Mouse (Mus musculus): ENCODE results near the gene Ccdc85c.

Gene Ccdc85c

DNA sequence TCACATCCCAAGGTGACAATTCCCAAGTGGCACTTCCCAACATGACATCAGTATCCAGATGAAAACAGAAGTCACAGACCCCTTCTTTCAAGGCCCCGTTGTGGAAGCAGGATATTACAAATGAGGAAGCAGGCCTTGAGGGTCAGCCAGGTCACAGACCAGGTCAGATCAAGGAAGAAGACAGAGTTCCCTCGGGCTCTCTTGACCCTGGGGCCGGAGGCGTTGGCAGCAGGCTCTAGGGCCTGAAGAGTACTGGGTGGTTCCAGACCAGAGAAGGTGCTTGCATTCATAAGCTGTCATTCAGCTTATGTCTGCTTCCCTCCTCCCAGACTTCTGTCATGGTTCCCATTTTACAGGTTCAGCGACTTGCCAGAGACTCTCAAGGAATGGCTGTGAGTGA, 5.5 kb downstream of the Ccdc85c start:
- DNase-seq (ENCODE audit: low read depth, low spot score), result no peak

DNA sequence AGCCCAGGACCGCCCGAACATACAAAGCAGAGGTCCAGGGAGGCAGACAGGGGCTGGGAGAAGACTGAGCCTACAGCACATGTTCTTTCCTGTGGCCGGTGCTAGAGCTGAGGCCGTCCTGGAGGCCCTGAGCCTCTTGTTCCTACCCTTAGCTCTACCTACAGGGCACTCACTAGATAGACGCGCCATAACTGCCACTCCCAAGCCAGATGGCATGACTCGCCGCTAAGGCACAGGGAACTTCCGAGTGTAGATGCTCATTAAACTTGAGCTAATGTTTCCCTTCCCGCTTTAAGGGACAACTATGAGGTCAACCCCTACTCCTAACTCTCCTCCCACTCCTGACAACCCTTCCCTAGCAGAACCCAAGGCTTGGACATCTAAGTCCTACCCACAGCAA, 6.3 kb downstream of the Ccdc85c start:
- DNase-seq (ENCODE audit: low read depth, low spot score), result no peak

DNA sequence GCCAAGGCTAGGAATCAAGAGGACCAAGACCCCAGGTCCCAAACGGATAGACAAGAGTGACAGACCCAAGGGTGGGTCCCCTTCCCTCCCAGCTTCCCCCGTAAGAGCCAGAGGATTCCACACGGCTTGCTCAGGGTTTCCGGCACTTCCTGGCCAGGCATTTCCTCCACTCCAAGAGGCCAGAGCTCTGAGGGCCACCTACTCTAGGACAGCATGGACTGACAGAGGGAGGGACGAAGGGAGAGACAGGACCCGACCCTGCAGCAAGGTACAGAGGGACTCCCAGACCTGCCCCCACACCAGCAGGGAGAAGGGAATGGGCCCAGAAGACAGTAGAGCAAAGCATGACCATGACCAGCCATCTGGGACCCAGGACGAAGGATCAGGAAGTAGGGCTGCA, 7.6 kb downstream of the Ccdc85c start:
- no peak for DNase-seq (ENCODE audit: low read depth, low spot score)

DNA sequence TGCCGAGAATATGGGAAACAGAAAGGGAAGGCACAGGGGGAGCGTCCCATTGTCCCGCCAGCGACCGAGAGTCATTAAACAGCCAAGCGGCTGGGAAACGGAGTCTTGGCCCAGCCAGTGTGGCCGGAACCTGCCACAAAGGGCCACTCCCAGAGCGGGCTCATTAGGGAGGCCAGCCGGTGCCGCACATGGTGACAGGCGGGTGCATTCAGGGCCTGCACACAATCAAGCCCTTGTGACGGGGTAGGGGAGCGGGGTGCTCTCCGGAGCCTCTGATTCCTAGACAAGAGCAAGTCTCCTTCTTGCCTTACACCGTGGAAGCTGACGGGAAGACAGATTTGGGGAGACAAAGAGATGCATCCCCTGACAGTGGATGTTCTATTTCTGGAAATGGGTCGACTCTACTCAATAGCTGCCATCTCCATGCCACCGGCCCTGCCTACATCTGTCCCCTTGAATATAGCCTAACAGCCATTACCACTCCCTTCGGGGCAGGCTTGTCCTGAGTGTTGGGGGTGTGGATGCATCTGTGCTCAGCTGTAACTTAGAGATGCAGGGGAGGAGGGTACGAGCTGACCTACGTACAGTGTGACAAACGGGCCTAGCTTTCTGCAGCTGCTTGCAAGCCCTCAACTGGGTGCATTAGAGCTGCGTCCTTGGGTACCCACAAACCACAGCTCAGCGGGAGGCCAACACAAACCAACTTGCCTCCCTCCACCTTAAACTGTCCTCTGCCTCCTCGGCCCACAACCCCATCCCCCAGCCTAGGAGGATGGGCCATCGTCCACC, 9.2 kb downstream of the Ccdc85c start:
- DNase-seq (ENCODE audit: low read depth, low spot score), result no peak

DNA sequence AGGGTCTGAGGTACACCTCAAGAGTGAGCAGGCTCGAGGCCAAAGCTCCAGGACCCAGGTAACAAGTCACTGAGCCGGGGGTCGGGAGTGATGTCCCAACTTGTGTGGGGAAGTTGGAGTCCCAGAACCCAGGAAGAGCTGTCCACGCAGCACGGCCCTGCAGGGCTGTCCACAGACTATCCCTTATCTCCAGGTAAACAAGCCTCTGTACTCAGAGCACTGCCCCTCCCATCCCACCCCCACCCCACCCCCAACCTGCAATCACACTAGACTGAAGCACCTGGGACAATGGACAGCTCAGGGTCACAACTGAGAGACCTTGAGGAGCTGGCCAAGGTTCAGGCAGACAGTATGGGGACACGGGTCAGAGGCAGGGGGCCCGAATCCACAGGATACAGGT, 10.3 kb downstream of the Ccdc85c start:
- DNase-seq (ENCODE audit: low read depth, low spot score), result no peak

DNA sequence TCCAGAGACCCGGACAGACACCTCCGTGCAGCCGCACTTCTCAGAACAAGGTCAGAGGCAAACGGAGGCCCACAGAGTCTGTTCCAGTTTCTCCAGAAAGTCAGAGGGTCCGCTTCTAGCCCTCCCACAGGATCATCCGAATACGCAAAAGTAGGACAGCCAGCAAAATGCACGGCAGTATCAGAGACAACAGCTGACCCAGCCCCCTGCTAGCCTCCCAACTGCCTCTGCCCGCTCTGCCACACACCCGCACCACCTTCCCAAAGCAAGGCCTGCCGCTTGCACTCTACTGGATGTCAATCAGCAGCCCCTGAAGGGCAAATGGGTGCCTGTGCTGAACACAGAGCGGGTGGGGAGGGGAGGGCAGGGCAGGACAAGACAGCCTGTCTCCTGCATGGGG, 14.3 kb downstream of the Ccdc85c start:
- no peak for DNase-seq (ENCODE audit: low read depth, low spot score)

DNA sequence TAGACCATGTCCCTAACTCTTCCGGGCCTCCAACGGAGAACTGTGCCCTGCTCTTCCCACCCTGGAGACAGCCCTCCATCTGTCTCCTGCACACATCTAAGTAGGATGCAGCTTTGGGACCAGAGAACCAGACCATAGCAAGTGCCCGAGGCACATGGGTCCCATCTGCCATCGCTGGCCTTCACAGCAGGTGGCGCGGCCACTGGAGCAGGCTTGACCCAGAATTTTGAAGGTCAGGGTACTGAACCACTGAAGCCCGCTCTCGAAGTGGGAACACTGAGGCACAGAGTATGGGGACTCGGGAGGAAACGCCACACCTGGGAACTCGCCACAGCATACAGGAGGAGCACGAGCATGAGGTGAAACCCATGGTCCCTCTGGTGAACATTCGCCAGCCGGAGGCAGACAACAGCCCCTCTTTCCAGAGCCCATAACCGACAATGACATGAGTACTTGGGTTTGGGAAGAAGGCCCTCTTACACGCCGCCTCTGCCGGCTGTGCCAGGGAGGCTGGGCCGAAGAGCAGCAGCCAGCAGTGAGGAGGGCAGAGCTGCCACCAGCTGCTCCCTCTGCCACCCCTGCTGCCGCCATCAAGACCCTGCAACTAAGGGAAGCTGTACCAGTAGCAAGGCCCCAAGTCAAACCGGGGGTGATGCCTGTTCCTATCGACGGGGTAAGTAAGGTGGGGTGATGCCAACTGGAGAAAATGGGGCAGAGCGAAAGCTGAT, 15.7 kb downstream of the Ccdc85c start:
- DNase-seq (ENCODE audit: low read depth, low spot score), result no peak

DNA sequence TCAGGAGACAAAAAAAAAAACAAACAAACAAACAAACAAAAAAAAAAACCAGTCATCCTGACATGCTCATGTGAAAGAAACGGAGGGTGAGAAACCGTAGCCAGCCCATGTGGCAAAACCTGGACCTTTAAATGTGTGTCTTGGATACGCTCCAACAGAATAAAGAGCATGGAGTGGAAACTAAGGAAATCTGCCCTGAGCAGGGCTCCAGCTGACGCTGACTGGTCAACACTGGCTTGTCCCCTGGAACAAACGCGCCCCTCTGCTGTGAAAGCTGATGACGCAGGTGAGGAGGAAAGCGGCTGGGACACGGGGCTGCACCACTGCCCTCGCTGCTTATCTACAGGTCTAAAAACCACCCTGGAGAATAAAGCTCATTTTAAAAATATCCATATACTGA, 18.5 kb downstream of the Ccdc85c start:
- no peak for DNase-seq (ENCODE audit: low read depth, low spot score)

DNA sequence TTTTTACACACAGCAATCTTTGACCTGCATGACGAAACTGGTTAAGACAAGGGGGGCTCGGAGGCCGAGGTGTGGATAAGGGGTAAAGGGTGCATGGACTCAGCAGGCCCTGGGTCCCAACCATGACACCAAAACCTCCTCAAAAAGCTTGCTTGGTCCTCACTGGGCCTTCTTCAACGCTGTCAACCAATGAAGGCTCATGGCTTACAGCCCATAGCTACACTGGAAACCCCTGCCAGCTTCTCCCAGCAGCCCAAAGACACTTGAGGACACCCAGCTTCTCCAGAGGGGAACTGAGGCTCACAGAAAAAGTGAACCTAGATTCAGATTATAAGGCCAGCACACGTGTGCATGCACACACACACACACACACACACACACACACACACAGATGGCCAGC, 19.3 kb downstream of the Ccdc85c start:
- DNase-seq (ENCODE audit: low read depth, low spot score), result no peak

DNA sequence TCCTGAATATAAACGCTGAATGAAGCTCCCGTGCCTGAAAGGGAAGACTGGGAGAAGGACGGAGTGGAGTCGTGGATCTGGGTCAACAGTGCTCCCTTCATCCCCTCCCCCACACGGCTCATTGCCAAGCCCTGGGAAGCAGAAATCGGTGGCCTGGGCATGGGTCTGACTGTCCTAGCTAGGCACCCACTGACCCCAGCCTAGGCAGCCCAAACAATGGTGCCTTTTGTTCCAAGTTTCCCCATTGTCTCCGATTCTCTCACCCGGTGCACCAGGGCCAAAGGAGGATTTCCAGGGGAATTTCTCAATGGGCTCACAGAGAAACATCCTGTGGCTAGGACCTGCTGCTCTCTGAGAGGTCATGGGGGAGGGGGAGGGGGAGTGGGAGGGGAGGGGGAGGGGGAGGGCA, 19.7 kb downstream of the Ccdc85c start:
- no peak for DNase-seq (ENCODE audit: low read depth, low spot score)

DNA sequence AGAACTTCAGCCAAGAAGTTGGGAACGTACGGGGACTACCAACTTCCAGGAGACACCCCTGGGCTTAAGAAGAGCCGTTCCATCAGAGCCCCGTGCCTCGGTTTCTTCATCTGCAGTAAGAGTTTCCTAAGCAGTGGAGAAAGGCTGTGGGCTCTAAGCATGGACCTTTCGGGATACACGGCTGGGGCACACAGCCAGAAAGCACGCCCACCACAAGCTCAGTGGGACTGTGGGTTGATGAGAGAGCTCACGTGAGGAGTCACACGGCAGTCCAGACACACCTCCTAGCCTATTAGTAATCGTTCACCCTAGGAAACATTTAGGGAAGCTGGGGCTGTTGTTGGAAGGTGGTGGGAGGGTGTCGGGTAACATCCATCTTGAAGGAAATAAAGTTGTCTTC, 22.2 kb downstream of the Ccdc85c start:
- DNase-seq (ENCODE audit: low read depth, low spot score), result no peak

DNA sequence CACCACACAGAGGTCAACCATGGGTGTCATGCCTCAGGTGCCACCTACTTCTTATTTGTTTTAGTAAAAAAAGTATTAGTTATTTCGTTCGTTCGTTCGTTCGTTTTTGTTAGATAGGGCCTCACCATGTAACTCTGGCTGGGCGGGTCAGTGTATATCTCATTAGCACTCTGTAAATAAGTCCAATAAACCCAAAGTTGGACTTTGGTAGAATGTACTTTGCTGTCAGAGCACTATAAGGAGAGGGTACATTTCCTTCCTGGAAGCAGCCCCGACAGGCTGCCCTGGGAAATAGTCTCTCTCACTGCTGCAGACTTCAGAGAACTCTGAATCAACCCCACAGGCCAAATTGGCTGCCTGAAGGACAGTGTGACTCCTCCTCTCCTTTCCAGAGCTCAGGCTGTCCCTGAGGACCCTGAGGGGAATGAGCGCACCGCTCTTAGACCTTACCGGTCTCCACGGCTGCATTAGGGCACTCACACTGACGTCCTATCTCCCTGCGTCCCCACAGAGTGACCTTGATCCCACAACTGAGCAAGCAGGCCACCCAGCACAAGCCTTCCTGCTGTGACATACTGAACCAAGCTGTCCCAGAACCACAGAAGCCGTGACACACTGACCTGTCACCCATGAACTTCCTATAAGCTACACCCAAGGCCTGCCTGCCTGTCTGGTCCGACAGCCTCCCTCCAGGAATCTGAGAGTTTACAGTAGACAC, 23.2 kb downstream of the Ccdc85c start:
- no peak for DNase-seq (ENCODE audit: low read depth, low spot score)

DNA sequence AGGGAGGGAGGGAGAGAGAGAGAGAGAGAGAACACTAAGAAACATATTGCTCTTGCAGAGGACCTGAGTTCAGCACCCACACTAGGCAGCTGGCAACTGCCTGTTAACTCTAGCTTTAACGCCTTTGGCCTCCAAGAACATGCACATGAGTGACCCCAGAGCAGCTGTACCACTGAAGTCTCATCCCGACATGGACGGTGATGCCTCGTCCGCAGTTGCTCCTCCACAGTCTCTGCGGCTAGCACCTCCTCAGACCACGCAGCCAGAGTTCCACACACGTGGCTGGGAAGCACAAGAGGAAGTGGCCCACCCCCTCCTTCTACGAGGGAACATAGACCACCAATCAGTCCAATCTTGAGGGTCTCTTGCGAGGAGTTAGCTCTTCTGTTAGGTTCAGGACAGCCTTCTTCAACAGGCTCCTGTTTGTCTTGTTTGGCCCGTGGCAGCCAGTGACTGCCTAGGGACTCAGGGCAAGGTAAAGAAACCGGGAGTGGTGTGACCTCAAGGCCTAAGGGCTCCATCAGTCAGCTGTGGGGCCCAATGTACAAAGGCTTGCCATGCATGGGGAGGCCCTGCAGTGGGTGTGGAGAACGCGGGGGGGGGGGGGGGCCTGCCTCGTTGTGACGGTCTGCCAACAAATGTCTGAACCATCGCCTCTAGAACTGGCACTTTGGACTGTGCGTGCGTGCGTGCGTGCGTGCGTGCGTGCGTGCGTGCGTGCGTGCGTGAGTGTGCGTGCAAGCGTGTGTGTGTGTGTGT, 24.0 kb downstream of the Ccdc85c start:
- DNase-seq (ENCODE audit: low read depth, low spot score), result no peak

DNA sequence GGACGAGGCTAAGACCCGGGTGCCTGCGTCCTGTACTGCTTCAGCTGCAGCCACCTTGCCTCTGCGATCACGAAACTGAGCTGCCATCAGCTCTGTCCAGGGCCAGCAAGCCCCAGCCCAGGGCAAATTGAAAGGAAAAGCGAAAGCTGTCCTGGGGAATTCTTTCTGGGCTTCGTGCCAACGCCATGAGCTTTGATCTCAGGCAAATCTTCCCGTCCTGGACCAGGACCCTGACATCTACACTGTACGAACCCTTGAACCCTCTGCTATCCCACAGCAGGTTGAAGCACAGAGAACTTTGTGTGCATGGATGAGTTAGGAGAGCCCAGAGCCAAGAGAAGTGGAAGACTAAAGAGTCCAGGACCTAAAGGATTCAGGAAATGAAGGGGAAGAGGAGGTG, 25.7 kb downstream of the Ccdc85c start:
- DNase-seq (ENCODE audit: low read depth, low spot score), result no peak

DNA sequence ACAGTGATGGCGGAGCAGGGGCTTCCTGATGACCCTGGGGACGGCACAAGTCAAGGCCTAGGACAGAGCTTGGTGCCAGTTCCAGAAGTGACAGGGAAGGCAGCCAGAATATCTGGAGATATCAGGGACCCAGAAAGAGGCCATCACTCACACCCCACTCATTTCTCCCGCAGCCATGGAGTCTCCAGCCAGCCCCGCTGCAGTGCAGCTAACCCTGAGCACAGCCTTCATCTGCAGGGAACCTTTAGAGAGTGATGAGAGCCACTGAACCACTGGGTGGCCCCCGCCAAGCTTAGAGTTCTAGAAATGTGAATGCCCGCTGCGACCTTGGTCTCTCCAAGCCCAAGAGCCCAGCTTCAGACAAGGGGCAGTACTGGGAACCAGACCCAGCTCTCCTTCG, 26.2 kb downstream of the Ccdc85c start:
- no peak for DNase-seq (ENCODE audit: low read depth, low spot score)

DNA sequence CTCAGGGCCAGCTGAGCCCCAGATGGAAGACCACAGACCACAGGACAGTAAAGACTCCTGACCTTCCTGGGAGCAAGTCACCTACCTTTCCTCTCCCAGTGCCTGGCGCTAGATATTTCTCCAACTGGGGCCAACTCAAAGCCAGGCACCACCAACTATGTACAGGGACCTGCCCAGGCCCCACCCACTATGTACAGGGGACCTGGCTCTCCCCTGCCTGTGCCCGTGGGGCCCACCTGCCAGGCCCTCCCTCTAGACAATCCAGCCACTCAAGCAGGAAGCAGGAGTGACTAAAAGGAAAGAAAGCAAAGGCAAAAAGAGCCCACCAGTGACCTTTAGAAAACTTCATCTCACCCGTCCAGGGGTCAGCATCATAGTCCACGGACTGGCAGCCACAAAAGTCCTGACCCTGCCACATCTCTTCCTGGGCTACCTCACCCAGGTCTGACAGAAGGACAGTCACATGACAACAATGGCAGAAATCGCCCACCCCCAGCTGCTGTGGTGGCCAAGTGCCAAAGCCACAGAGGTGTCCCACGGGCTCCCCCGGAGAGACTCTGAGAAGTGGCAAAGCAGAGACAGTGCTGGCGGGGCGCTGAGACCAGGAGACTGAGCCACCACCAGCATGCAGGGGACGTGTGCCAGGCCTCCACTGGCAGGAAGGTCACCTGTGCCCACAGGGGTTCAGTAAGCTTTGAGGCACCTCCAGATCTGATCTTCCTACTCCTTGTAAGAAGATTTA, 28.3 kb downstream of the Ccdc85c start:
- DNase-seq (ENCODE audit: low read depth, low spot score), result no peak

DNA sequence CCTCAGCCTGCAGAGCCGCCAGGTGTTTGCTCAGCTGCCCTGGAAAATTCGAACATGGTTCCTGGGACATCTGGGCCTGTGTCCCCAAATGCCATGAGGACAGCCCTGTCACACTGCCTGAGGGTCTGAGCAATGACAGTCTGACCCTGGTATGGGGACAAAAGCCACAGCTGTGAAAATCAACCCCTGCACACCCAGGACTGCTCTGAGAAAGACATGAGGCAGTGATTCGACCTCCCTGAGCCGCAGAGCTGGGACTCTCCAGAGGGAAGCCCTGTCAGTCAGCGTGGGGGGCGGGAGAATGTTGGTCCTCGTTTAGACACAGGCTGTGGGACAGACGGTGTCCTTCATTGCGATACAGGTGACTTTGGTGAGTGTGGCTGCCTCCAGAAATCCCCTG, 29.6 kb downstream of the Ccdc85c start:
- no peak for DNase-seq (ENCODE audit: low read depth, low spot score)

DNA sequence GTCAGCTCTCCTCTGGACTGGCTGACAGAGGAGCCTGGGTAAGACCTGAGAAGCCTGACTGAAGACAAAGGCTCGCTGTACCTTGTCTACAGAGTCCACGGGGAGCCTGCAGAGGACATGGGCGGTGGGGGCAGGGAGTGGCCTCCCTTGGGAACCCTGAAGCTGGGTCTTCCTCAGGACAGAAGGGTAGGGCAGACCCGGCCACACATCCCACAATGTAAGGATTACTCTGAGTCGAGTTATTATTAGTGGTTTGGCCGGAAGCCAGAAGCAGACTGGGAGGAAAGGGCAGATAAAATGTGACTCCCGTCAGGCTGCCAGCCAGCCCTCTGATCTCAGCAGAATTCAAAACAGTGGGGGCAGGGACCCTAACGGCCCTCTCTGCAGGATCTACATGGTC, 30.4 kb downstream of the Ccdc85c start:
- DNase-seq (ENCODE audit: low read depth, low spot score), result no peak

DNA sequence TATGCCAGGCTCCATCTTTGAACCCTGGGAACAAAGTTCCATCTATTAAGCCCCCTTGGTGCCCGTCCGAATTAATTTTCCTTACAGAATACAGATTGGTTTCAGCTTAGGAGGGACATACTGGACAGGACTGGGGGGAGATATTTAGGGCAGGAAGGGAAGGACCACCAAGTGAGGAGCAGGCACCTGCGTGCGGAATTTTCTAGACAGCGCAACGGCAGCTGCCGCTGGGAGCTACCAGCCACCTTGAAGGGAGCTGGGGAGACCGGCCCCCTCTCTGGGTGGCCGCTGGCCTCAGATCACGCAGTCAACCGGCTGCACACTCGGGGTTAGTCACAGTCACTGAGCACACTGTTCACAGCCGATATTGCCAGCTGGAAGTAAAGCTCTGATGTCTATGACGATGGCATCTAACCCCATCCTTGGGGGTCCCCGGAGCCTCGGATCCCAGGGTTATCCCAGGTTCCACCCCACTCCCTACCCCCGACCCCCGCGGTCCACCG, 32.9 kb downstream of the Ccdc85c start:
- DNase-seq (ENCODE audit: low read depth, low spot score), result no peak

DNA sequence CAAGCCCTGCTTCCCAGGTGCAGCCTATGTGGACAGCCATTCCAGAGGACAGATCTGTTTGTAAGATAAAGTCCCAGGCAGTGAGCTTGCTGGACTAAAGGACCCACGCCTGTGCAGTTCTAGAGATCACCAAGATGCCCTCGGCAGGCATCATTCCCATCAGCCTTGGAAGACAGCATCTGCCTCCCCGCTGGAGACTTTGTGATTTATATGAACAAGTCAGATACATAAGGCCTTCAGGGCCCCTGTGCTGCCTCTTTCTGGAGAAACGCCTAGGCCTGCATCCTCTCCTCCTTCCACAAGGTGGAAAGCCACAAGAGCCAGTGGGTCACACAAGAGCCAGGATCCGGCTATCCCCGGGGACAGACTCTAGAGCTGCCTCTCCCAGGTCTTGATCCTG, 33.6 kb downstream of the Ccdc85c start:
- DNase-seq (ENCODE audit: low read depth, low spot score), result no peak

DNA sequence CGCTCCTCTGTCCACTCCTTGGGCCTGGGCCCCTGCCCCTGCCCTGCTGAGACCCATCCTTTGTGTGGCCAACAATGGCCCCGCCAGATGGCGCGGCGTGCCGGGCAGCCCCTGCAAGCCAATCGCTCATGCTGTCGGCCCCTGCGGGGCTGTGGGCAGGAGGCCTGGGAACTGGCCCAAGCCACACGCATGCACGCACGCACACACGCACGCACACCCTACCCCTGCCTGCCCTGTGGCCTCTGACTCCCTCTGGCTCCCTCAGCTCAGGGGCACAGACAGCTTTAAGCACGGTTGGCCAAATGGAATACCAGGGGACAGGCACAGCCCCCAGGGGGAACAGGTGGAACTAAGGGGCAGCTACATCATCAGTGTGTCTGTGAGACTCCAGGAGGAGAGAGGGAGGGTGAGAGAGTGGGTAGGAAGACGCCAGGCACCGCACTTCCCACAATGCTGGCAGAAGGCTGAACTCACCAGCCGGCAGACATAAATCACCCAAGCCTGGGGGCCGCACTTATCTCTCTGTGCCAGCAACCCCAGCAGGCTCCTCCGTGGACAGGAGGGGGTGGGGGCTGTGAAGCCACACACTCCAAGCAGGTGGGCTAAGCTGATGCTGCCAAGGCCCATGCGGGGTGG, 34.2 kb downstream of the Ccdc85c start:
- DNase-seq (ENCODE audit: low read depth, low spot score), result peak; percentile 46

All from embryo, embryonic 11.5 days (tissue).